Mouse (Mus musculus) ES-E14 (cell line): Measurements from ENCODE around the gene Ptms. TPM values are rescaled to one million over a fixed set of nuclear protein-coding genes. Genes with fewer than 3 reads are reported as not detected.

Experiments used
- DNase-seq: peaks from one replicate; pipeline ENCODE4 v3.0.0-alpha.2; 2013; ENCODE audit warnings: low read depth, low spot score
- H3K27ac ChIP-seq: 2 replicates; pipeline ENCODE4 v1.5.1; 2012; ENCODE audit warnings: low read depth, mild to moderate bottlenecking, low read length, moderate library complexity, mixed read lengths; ENCODE audit not compliant: poor library complexity, insufficient read depth, severe bottlenecking
- H3K36me3 ChIP-seq: 2 replicates; pipeline ENCODE4 v1.6.1; 2012; ENCODE audit warnings: mild to moderate bottlenecking, low read length, moderate library complexity, mixed read lengths; ENCODE audit not compliant: control insufficient read depth, poor library complexity, insufficient read depth, severe bottlenecking
- H3K4me1 ChIP-seq, 2 experiments: fragments of 150-350 bp in 1 of 2; sonication (generic) in 1 of 2; 2 replicates each; pipeline ENCODE4 v1.6.1; 2012; ENCODE audit warnings: low read length in 2 of 2, mild to moderate bottlenecking in 1 of 2, mixed read lengths in 1 of 2; ENCODE audit not compliant: control insufficient read depth in 2 of 2, insufficient read depth in 2 of 2, poor library complexity in 1 of 2
- H3K4me3 ChIP-seq, 2 experiments: fragments of 150-350 bp in 1 of 2; sonication (generic) in 1 of 2; 2 replicates each; pipeline ENCODE4 v1.5.1; 2012; ENCODE audit warnings: low read length in 2 of 2, low read depth in 1 of 2, mild to moderate bottlenecking in 1 of 2, mixed read lengths in 1 of 2; ENCODE audit not compliant: insufficient read depth in 1 of 2, poor library complexity in 1 of 2, severe bottlenecking in 1 of 2
- H3K9ac ChIP-seq: 2 replicates; pipeline ENCODE4 v1.6.1; 2012; ENCODE audit warnings: low read depth, mild to moderate bottlenecking, low read length, mixed read lengths; ENCODE audit not compliant: poor library complexity, insufficient read depth, severe bottlenecking
- H3K9me3 ChIP-seq: fragments of 150-350 bp; sonication (generic); 2 replicates; pipeline ENCODE4 v1.6.1; 2012; ENCODE audit warnings: low read depth, mild to moderate bottlenecking, low read length; ENCODE audit not compliant: control insufficient read depth, insufficient read depth
- CHD2 ChIP-seq: IDR thresholded peaks from 2 replicates; pipeline ENCODE4 v1.6.1; 2014; ENCODE audit warnings: mild to moderate bottlenecking, low read depth, low read length, inconsistent platforms
- HCFC1 ChIP-seq: IDR thresholded peaks from 2 replicates; pipeline ENCODE4 v1.6.1; 2012; ENCODE audit warnings: low read length, inconsistent platforms, borderline replicate concordance; ENCODE audit not compliant: insufficient read depth
- MAFK ChIP-seq: IDR thresholded peaks from 2 replicates; pipeline ENCODE4 v1.6.1; 2014; ENCODE audit warnings: mild to moderate bottlenecking, low read depth, low read length, inconsistent platforms; ENCODE audit not compliant: insufficient read depth
- ZC3H11A ChIP-seq: IDR thresholded peaks from 2 replicates; pipeline ENCODE4 v1.6.1; 2012; ENCODE audit warnings: low read depth, mild to moderate bottlenecking, inconsistent platforms, low read length, borderline replicate concordance
- ZNF384 ChIP-seq: IDR thresholded peaks from 2 replicates; pipeline ENCODE4 v1.6.1; 2012; ENCODE audit warnings: low read depth, low read length, inconsistent platforms
- in situ Hi-C, 2 experiments: fragments of 600-800 bp; cut with MboI; formaldehyde crosslinking; loops; one replicate each; pipeline ENCODE4 v1.15.1; 2025; ENCODE audit warnings: low sequenced_read_pairs in 2 of 2, inconsistent platforms in 1 of 2; ENCODE audit not compliant: unreplicated experiment in 2 of 2
- total RNA-seq: library from RNA; depleted of rRNA; stranded (reverse); fragments of 300-350 nt; gene quantifications from 2 replicates; pipeline ENCODE4 v1.2.3, GENCODE M21; 2012

The Ptms gene
- total RNA-seq, 1 experiment = 66.7 TPM

DNA sequence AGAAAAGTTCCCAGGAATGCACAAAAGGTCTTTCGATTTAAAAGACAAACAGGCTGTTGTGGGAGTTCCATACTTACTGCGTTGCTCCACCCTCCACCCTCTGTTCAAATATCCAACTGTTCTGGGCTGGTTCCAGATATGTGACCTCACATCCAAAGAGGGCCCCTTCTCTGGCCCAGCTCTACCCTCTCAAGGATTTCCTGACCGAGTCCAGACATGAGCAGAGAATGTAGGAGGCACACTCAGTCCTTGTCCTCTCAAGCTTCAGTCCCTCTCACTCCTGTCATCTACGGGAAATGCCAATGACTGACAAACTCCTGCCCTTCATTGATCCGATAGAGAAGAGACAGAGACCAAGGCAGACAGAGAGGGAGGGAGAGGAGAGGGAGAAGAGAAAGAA, 6.0 kb upstream of the Ptms start:
- H3K36me3 ChIP-seq = no peaks in the 10 kb centered on the region
- H3K27ac ChIP-seq = no peak overlapping the region
- no peak overlapping the region for H3K4me3 ChIP-seq
- no peak overlapping the region for H3K9ac ChIP-seq
- TF ChIP-seq ZNF384 (no peak), CHD2 (no peak), MAFK (no peak), ZC3H11A (no peak), HCFC1 (no peak)
- H3K9me3 ChIP-seq = no peaks in the 10 kb centered on the region
- no peak for DNase-seq
- in situ Hi-C loops = no loop called here
- peaks cover 2 to 14% of the 10 kb centered on the region in 2 experiments; a peak in 3 of 4 replicates for H3K4me1 ChIP-seq

DNA sequence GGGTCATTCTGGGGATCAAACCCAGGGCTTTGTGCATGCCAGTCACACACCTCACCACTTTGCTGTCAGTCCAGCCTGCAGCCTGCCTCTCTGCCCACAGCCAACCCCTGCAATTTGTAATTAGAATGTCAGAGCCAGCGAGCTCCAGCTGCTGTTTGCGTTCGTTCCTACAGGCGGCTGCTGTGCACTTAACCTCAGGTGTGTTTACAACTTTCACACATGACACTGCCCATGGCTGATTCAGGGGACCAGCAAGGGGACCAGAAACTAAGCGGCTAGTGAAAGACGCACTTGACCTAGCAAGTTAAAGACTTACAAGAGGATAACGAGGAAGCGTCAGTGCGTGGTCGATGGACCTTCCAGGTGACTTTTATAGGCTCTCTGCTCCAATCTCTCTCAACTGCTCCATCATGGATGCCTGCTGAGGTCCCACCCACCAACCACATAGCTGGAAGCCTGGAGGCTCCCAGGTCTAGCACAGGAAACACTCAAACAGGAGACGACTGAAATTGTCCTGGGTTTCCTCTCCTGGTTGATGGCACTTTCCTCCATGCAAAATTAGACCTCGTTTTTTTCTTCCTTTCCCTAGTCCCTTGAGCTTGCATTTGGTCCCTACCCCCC, 5.4 kb upstream of the Ptms start:
- Histone ChIP-seq H3K9me3 (no peaks in the 10 kb centered on the region), H3K27ac (no peak overlapping the region), H3K36me3 (no peaks in the 10 kb centered on the region), H3K4me1 (peaks cover 6 to 16% of the 10 kb centered on the region in 2 experiments), H3K9ac (peak overlapping the region; percentile 12; the same call in 1 of the 2 replicates), H3K4me3 (no peak overlapping the region)
- no peak for DNase-seq
- in situ Hi-C loops = no loop called here
- TF ChIP-seq CHD2 = no peak
- no peak for TF ChIP-seq ZNF384
- TF ChIP-seq ZC3H11A = no peak
- TF ChIP-seq HCFC1 = no peak
- TF ChIP-seq MAFK = no peak

DNA sequence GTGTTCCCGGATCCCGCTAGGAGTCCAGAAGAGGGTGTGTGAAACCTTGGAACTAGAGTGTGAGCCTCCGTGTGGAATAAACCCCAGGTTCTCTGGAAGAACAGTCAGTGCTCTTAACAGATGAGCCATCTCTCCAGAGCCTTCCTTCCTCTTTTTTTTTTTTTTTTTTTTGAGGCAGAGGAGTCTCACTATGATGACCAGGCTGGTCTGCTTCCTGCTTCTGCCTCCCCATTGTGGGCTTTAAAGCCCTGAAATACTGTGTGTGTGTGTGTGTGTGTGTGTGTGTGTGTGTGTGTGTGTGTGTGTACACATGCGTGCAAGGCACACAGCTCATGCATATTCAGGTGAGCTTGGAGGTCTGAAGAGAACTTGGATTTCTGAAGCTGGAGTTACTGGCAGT, 1.6 kb upstream of the Ptms start:
- no peaks in the 10 kb centered on the region for H3K36me3 ChIP-seq
- H3K27ac ChIP-seq = no peak overlapping the region
- H3K9ac ChIP-seq = no peak overlapping the region; the same call in 1 of the 2 replicates
- in situ Hi-C loops = no loop called here
- DNase-seq = no peak
- peaks cover 7 to 24% of the 10 kb centered on the region in 2 experiments for H3K4me1 ChIP-seq
- H3K9me3 ChIP-seq = no peaks in the 10 kb centered on the region
- no peak overlapping the region for H3K4me3 ChIP-seq
- TF ChIP-seq ZC3H11A (no peak), CHD2 (no peak), ZNF384 (no peak)

DNA sequence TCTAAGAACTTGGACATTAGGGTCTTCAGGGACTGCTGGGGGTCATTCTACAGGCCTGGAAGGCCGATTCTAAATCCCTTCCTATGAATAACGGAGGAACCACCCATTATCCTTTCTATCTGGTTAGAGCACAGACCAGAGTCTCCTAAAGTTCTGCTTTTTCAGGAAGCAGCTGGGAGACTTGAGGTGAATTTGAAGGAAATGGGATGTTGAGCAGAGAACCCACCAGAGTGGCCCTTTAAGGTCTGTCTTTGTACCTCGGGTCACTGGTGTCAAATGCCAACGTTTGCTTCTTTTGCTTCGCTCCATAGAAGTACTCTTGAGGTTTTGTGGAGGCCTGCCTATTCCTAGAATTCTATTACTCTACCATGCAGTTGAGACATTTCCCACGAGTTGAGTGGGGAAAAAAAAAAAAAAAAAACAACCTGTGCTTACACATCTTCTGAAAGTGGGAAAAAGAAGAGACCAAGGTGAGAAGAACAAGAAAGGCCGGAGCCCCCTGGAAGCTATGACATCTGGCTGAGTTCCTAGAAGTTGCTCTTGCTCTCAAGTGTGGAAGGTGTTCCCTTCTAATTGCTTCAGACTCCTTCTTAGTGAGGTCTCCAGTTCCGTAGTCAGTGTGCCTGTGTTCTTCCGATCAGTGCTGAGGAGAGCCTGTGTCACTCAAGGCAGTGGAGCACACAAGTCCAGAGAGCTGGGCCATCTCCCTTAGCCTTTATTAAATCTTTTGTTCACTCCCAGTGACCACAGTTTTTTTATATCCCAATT, 599 bp upstream of the Ptms start:
- peak overlapping the region; percentile 81; the same call in 1 of the 2 replicates for H3K9ac ChIP-seq
- peak overlapping the region; percentile 59 to 65 for H3K4me3 ChIP-seq
- TF ChIP-seq MAFK (no peak), ZNF384 (no peak), CHD2 (no peak)
- peaks cover 3% of the 10 kb centered on the region; the same call in 1 of the 2 replicates for H3K36me3 ChIP-seq
- peak overlapping the region; percentile 99 for H3K27ac ChIP-seq
- H3K9me3 ChIP-seq = no peaks in the 10 kb centered on the region
- no peak for DNase-seq
- in situ Hi-C loops = no loop called here
- H3K4me1 ChIP-seq = peaks cover 5 to 25% of the 10 kb centered on the region in 2 experiments
